Mouse (Mus musculus): ENCODE results near the gene Golga2.

DNA sequence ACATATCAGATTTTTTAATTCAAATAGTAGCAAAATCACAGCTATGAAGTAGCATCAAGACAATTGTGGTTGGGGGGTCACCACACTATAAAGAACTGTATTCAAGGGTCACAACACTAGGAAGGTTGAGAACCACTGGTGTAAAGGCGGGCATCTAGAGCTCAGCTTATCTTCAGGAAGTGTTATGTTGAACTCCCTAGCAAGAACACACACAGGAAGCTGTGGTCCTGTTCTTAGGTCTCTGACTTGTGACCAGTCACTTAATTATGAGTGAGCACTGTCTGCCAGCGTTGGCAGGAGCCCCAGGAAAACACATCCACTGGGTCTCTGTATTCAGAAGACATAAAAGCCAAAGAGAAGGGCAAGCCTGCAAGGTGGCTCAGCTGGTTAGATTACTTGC is 4.9 kb upstream of the Golga2 start:
- TF ChIP-seq CTCF (IDR thresholded peaks at IDR 0.05; ENCODE audit: low read depth) (no peak), EP300 (IDR thresholded peaks at IDR 0.05; ENCODE audit: low read depth) (no peak)

Data from liver, postnatal 0 days (tissue).